Mouse (Mus musculus) midbrain, postnatal 0 days (tissue): ENCODE measurements around the gene Rere. TPM values are rescaled to one million over a fixed set of nuclear protein-coding genes. Genes with fewer than 3 reads are reported as not detected.
A peak's percentile ranks its signal among the peaks of the same experiment; 100 is the strongest.

Experiments
- ATAC-seq: fragments of 200-750 bp; cut with Nextera tagmentation; 2 replicates; pipeline ENCODE4 v1.8.0; 2017; ENCODE audit warnings: moderate number of reproducible peaks, mild to moderate bottlenecking, moderate TSS enrichment, moderate library complexity; ENCODE audit not compliant: low FRiP score
- DNase-seq: peaks from one replicate; pipeline ENCODE4 v3.0.0-alpha.2; 2015; ENCODE audit warnings: low spot score
- H3K27ac ChIP-seq: fragments of 300-500 bp; sonication (generic); 2 replicates; pipeline ENCODE4 v1.5.1; 2014; ENCODE audit warnings: low read depth, mild to moderate bottlenecking, low read length, mixed read lengths
- H3K27me3 ChIP-seq: fragments of 300-500 bp; sonication (generic); 2 replicates; pipeline ENCODE4 v1.6.1; 2014; ENCODE audit warnings: low read length, control low read depth, mixed read lengths; ENCODE audit not compliant: insufficient read depth
- H3K36me3 ChIP-seq: fragments of 300-500 bp; sonication (generic); 2 replicates; pipeline ENCODE4 v1.6.1; 2014; ENCODE audit warnings: low read length, control low read depth, mixed read lengths; ENCODE audit not compliant: insufficient read depth
- H3K4me1 ChIP-seq: fragments of 300-500 bp; sonication (generic); 2 replicates; pipeline ENCODE4 v1.6.1; 2014; ENCODE audit warnings: mild to moderate bottlenecking, control low read depth, antibody characterized with exemption, low read length, mixed read lengths; ENCODE audit not compliant: insufficient read depth
- H3K4me2 ChIP-seq: fragments of 300-500 bp; sonication (generic); 2 replicates; pipeline ENCODE4 v1.6.1; 2014; ENCODE audit warnings: low read depth, mild to moderate bottlenecking, low read length, mixed read lengths; ENCODE audit not compliant: poor library complexity, severe bottlenecking
- H3K4me3 ChIP-seq: fragments of 300-500 bp; sonication (generic); 2 replicates; pipeline ENCODE4 v1.5.1; 2014; ENCODE audit warnings: low read depth, mild to moderate bottlenecking, low read length, moderate library complexity
- H3K9ac ChIP-seq: fragments of 300-500 bp; sonication (generic); replicated peaks from 2 replicates; pipeline ENCODE4 v1.6.1; 2014; ENCODE audit warnings: mild to moderate bottlenecking, low read length, moderate library complexity, mixed read lengths; ENCODE audit not compliant: poor library complexity, severe bottlenecking
- H3K9me3 ChIP-seq: fragments of 300-500 bp; sonication (generic); 2 replicates; pipeline ENCODE4 v1.6.1; 2016; ENCODE audit warnings: low read length, control low read depth
- CTCF ChIP-seq: IDR thresholded peaks from 2 replicates; pipeline ENCODE4 v1.5.1; 2016; ENCODE audit warnings: antibody characterized with exemption, mild to moderate bottlenecking
- WGBS: fragments of 180-500 bp; shearing (Covaris S2); extraction: QIAGEN DNeasy Blood & Tissue Kit; methylation state at CpG from one replicate; pipeline ENCODE4 v1.1.7; 2014; 5-methylcytosine and 5-hydroxymethylcytosine counted together
- polyA plus RNA-seq: library from polyadenylated mRNA; unstranded; fragments of >200 nt; fragmentation: Nextera tagmentation; extraction: Ambion mirVana; gene quantifications from 2 replicates; pipeline ENCODE4 v1.2.1, GENCODE M21; 2015
- total RNA-seq: library from RNA; depleted of rRNA; stranded (reverse); fragments of >200 nt; gene quantifications from 2 replicates; pipeline ENCODE4 v1.2.3, GENCODE M21; 2014

The Rere gene
- total and polyA plus RNA-seq, 2 experiments from 2014 or later = 22.7 to 36.8 TPM

DNA sequence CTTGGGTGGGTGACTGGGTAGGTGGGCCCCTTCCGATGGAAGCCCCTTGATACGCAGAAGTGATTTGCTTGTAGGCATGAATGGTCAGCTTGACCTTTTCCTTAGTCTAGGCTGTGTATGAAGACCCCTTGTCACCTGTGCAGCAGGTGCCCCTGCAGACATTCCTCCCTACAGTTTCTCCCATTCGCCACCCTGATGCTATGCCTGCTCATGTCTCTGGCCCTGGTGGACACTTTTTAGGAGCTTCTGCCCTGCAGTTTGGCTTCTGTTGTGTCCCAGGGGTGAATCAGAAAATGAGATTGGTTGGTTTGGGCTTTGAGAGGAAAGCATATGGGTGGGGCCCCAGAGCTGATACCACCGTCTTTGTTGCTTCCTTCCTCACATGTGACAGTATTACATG lies 343.5 kb downstream of the Rere start:
- H3K4me3 ChIP-seq = no peak overlapping the region
- H3K36me3 ChIP-seq = 0 out of 2 replicates have a peak, but pooled peaks cover 11% of the 10 kb centered on the region
- DNase-seq (no peak), ATAC-seq (no peak)
- no peak overlapping the region for H3K27ac ChIP-seq
- no peak overlapping the region for H3K4me2 ChIP-seq
- no peaks in the 10 kb centered on the region for H3K9me3 ChIP-seq
- no peaks in the 10 kb centered on the region for H3K27me3 ChIP-seq
- TF ChIP-seq CTCF = no peak
- no peaks in the 10 kb centered on the region for H3K4me1 ChIP-seq
- H3K9ac ChIP-seq = no peak overlapping the region
- WGBS = 83% methylated on average over 4 of the region's 4 CpGs

DNA sequence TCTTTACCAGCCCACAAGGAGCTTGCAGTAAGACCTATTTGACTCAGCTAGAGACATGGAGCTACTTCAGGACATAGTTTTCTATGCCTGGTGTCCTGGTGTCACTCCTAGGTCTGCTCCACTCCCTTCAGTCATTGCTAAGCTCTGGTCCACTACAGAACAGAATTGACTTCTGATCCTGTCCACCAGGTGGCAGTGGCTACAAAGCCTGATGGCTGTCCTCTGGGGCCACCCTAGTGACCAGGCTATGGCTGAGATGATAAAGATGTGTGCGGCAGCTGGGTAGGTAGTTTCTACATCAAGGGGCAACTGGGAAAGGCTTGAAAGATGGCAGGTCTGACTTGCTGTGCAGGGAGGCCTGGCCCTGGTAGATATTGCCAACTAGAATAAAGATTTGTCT lies 344.0 kb downstream of the Rere start:
- WGBS = 50% methylated on average over 1 of the region's 1 CpGs

GRCm38 (mm10) chr4:150625951-150626732 lies 344.7 kb downstream of the Rere start:
- Histone ChIP-seq H3K4me1 (no peaks in the 10 kb centered on the region), H3K4me3 (no peak overlapping the region), H3K4me2 (no peak overlapping the region), H3K9me3 (no peaks in the 10 kb centered on the region), H3K27me3 (no peaks in the 10 kb centered on the region), H3K36me3 (peaks cover 11% of the 10 kb centered on the region), H3K27ac (peak overlapping the region; percentile 55; the same call in 1 of the 2 replicates), H3K9ac (no peak overlapping the region)
- DNase-seq (peak; percentile 17), ATAC-seq (no peak)
- TF ChIP-seq CTCF = peak; percentile 76
- WGBS = 47% methylated on average over 6 of the region's 6 CpGs

More for the DNA sequence above, 344.0 kb downstream of the Rere start:
- Histone ChIP-seq H3K36me3 (peaks cover 7% of the 10 kb centered on the region; the same call in 1 of the 2 replicates), H3K9ac (no peak overlapping the region), H3K27ac (no peak overlapping the region), H3K9me3 (no peaks in the 10 kb centered on the region), H3K4me3 (no peak overlapping the region), H3K4me2 (no peak overlapping the region), H3K4me1 (no peaks in the 10 kb centered on the region), H3K27me3 (no peaks in the 10 kb centered on the region)
- ATAC-seq = no peak
- TF ChIP-seq CTCF = peak; percentile 84
- DNase-seq = peak; percentile 82

- DNase-seq (no peak), ATAC-seq (no peak)
- Histone ChIP-seq H3K27me3 (no peaks in the 10 kb centered on the region), H3K4me3 (no peak overlapping the region), H3K9me3 (no peaks in the 10 kb centered on the region), H3K9ac (no peak overlapping the region), H3K36me3 (peaks cover 18% of the 10 kb centered on the region), H3K4me2 (no peak overlapping the region), H3K4me1 (no peaks in the 10 kb centered on the region), H3K27ac (no peak overlapping the region)
- 83% methylated on average over 11 of the region's 11 CpGs for WGBS
- no peak for TF ChIP-seq CTCF
Measured at GRCm38 (mm10) chr4:150629266-150629665, 347.8 kb downstream of the Rere start.

DNA sequence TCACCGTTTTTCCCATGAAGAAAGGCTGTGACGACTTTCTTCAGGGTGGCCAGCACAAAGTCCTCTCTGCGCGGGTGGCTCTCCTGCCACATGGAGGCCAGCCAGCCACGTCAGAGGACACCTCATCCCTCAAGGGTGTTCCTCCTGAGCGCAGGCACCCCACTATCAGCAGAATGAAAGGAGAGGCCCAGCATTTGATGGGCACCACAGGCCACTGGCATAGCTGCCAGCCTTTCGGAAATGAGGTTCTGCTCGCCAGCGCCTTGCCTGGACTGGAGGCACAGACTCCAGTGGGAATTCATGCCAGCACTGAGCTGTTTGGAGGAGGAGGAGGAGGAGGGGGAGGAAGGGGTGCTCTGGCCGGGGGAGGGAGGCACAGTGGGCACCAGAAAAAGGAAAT lies 354.1 kb downstream of the Rere start:
- Histone ChIP-seq H3K27me3 (no peaks in the 10 kb centered on the region), H3K4me3 (no peak overlapping the region), H3K4me1 (no peaks in the 10 kb centered on the region), H3K36me3 (peaks cover 46% of the 10 kb centered on the region), H3K4me2 (no peak overlapping the region), H3K9ac (no peak overlapping the region), H3K9me3 (no peaks in the 10 kb centered on the region), H3K27ac (no peak overlapping the region)
- DNase-seq (no peak), ATAC-seq (no peak)
- 84% methylated on average over 10 of the region's 10 CpGs for whole genome bisulfite sequencing
- TF ChIP-seq CTCF = no peak

DNA sequence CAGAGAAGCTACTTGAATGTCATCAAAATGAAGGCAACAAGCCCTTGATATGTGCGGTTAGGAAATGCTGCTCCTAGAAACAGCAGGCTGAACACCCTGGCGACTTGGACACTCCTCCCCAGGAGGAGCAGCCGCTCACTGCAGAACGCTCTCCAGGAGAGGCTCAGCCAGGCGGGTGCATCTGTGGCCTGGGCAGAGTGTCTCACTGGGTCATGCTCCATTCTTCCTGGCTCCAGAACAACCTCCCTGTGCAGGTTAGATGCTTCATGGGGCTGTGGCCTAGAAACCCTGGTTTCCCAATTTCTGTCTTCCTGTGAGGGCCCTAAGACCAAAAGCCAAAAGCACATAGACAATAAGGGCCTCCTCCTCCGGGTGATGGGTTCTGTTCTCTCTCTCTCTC lies 355.2 kb downstream of the Rere start:
- H3K27ac ChIP-seq = no peak overlapping the region
- no peak overlapping the region for H3K9ac ChIP-seq
- no peak for ATAC-seq
- H3K4me3 ChIP-seq = no peak overlapping the region
- H3K36me3 ChIP-seq = peaks cover 41% of the 10 kb centered on the region
- TF ChIP-seq CTCF = no peak
- no peak for DNase-seq
- H3K4me2 ChIP-seq = no peak overlapping the region
- 83% methylated on average over 6 of the region's 6 CpGs for WGBS
- no peaks in the 10 kb centered on the region for H3K27me3 ChIP-seq
- H3K4me1 ChIP-seq = no peaks in the 10 kb centered on the region
- H3K9me3 ChIP-seq = no peaks in the 10 kb centered on the region
